Mouse (Mus musculus) fibroblast of lung, adult 2 months (primary cell): ENCODE results near the gene Btbd35f9.
"Not testable (repeated sequence)": the region's sequence is repeated elsewhere in the genome, so short reads cannot be mapped to it uniquely, and the experiment has no call there.

Source experiments
- DNase-seq: peaks from one replicate; pipeline ENCODE4 v3.0.0-alpha.2; 2011; ENCODE audit warnings: low read depth

Btbd35f9 gene

DNA sequence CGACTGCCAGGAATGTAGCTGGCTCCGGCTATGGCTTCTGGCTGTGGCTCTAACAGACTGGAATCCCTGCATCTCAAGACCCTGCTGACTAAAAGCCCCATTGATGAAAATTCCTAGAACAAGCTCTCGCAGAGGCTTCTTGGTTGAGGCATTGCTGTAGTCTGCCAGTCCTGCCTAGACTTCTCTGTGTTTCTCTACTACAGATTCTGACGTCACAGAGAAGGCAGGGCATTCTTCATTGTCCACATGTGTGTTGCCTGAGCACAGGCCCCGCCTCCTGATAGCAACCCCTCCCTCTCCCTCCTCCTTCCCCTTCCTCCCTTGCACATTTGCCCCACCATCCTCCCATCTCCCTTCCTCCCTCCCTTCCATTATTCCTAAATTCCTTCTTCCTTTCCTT lies at the start of gene Btbd35f9:
Gene Btbd35f9 (minus strand): TSS at position 101 of the 400 bp plus-strand sequence.
- DNase-seq = not testable (repeated sequence)
